Mouse (Mus musculus): ENCODE results near the gene Snd1.

DNA sequence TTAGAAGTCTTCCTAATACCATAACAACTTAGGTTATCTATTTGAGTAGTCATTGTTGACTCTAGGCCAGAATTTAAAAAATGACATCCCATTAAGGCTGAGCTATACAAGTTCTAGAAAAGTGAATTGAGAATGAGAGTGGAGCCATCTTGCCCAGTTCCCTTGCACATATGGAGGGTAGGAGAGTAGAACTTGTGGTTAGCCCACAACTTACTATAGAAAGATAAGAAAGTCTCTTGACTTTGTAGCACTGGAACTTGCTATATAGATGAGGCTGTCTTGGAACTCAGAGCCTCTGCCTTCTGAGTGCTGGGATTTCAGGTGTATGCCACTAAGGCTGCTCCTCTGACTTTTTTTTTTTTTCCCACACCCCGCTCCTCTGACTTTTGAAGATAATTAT, 46.5 kb downstream of the Snd1 start:
- TF ChIP-seq EP300 (IDR thresholded peaks at IDR 0.05) (no peak), CTCF (IDR thresholded peaks at IDR 0.05) (no peak)

Data from lung, postnatal 0 days (tissue).